12 mouse cellular contexts compared by ENCODE assay signal in genomic region chr16:33130731-33131130, GRCm38 (mm10). TPM values are rescaled to one million over a fixed set of nuclear protein-coding genes. Genes with fewer than 3 reads are reported as not detected.
A peak's percentile ranks its signal among the peaks of the same experiment; 100 is the strongest.
DNase-seq lines count a peak whose midpoint lies in the region; ATAC-seq lines count a peak whose summit lies in the region.
"Had no signal": no experiment of that assay in that cellular context is flagged by ENCODE, and none has a peak within 500 bp of the region (broad histone marks: within the 10 kb centered on the region; RNA-seq: fewer than 3 reads in every experiment).

No protein-coding gene starts in this region.

- H3K9ac ChIP-seq in forebrain, embryonic 14.5 days (ENCODE audit: low read length), result no peak overlapping the region
- no peak overlapping the region for H3K9ac ChIP-seq in forebrain, embryonic 12.5 days
- H3K9ac ChIP-seq: lung, embryonic 15.5 days; neural tube, embryonic 13.5 days had no signal

- no peak overlapping the region for H3K27ac ChIP-seq in forebrain, embryonic 14.5 days (ENCODE audit: low read depth, low read length)
- H3K27ac ChIP-seq in forebrain, embryonic 12.5 days, result no peak overlapping the region
- peak overlapping the region; percentile 63 for H3K27ac ChIP-seq in brown adipose tissue, adult 24 weeks (replicated peaks; ENCODE audit: low read depth, low read length)
- H3K27ac ChIP-seq: lung, embryonic 15.5 days; neural tube, embryonic 13.5 days had no signal

- no peak overlapping the region for H3K4me3 ChIP-seq in forebrain, embryonic 14.5 days (ENCODE audit: low read depth, low read length)
- H3K4me3 ChIP-seq in forebrain, embryonic 12.5 days (replicated peaks), result no peak overlapping the region
- no peak overlapping the region for H3K4me3 ChIP-seq in brown adipose tissue, adult 24 weeks (ENCODE audit: insufficient read depth, low read depth, low read length)
- H3K4me3 ChIP-seq: lung, embryonic 15.5 days; neural tube, embryonic 13.5 days had no signal

- no peaks in the 10 kb centered on the region for H3K9me3 ChIP-seq in forebrain, embryonic 14.5 days (replicated peaks; ENCODE audit: control insufficient read depth, low read length)
- H3K9me3 ChIP-seq in forebrain, embryonic 12.5 days, result no peaks in the 10 kb centered on the region
- H3K9me3 ChIP-seq: lung, embryonic 15.5 days; neural tube, embryonic 13.5 days had no signal

- no peak for ATAC-seq in forebrain, embryonic 14.5 days
- no peak for ATAC-seq in forebrain, embryonic 12.5 days (ENCODE audit: low FRiP score)
- ATAC-seq: activated CD4-positive, CD25-positive, alpha-beta regulatory T cell, adult 4 months had no signal

- H3K4me1 ChIP-seq in forebrain, embryonic 14.5 days (ENCODE audit: control insufficient read depth, insufficient read depth, low read length), result no peaks in the 10 kb centered on the region
- H3K4me1 ChIP-seq in forebrain, embryonic 12.5 days, result no peaks in the 10 kb centered on the region
- H3K4me1 ChIP-seq in brown adipose tissue, adult 24 weeks (ENCODE audit: control insufficient read depth, insufficient read depth, insufficient read length, low read length), result peaks cover 5% of the 10 kb centered on the region; the same call in 1 of the 2 replicates

- DNase-seq in forebrain, embryonic 14.5 days (ENCODE audit: low spot score), result peak; percentile 48
- peak; percentile 61 for DNase-seq in 3T3-L1 (ENCODE audit: low read depth, low spot score)
- DNase-seq in heart, postnatal 25 days (ENCODE audit: low spot score), result peak; percentile 20
- DNase-seq in frontal cortex, postnatal 25 days (ENCODE audit: low spot score in 2 of 2), result no peak
- no peak for DNase-seq in B cell, adult 2 months
- DNase-seq in left cerebral cortex, adult 18-20 months (ENCODE audit: low spot score in 2 of 2), result no peak
- DNase-seq: layer of hippocampus, postnatal 36 days had no signal

- no peak overlapping the region for H3K4me2 ChIP-seq in forebrain, embryonic 14.5 days (ENCODE audit: low read length)
- H3K4me2 ChIP-seq in forebrain, embryonic 12.5 days, result no peak overlapping the region
- H3K4me2 ChIP-seq: lung, embryonic 15.5 days; neural tube, embryonic 13.5 days had no signal

- 38% methylated on average over 4 of the region's 4 CpGs for WGBS in forebrain, embryonic 14.5 days
- 75% methylated on average over 4 of the region's 4 CpGs for WGBS in forebrain, embryonic 12.5 days

- intact Hi-C loops in heart, postnatal 25 days (cut with DNase I), result no loop called here

- H3K27me3 ChIP-seq in forebrain, embryonic 14.5 days (replicated peaks; ENCODE audit: control insufficient read depth, insufficient read depth, low read length), result no peaks in the 10 kb centered on the region
- H3K27me3 ChIP-seq in forebrain, embryonic 12.5 days, result no peaks in the 10 kb centered on the region
- H3K27me3 ChIP-seq: lung, embryonic 15.5 days; neural tube, embryonic 13.5 days had no signal

- 0 out of 2 replicates have a peak, but pooled peaks cover 3% of the 10 kb centered on the region for H3K36me3 ChIP-seq in forebrain, embryonic 14.5 days (ENCODE audit: control insufficient read depth, insufficient read depth, low read length)
- H3K36me3 ChIP-seq in forebrain, embryonic 12.5 days (replicated peaks), result 0 out of 2 replicates have a peak, but pooled peaks cover 3% of the 10 kb centered on the region
- H3K36me3 ChIP-seq: lung, embryonic 15.5 days; neural tube, embryonic 13.5 days had no signal

RNA-seq across cellular contexts. Expression of gene Osbpl11, which starts 54.1 kb away (rescaled TPM):
- 14.3 and 16.4 TPM in 2 replicates for polyA plus RNA-seq in forebrain, embryonic 14.5 days (2014; fragmentation: Nextera tagmentation; extraction: Ambion mirVana)
- 24.1 and 27.8 TPM in 2 replicates for polyA plus RNA-seq in forebrain, embryonic 12.5 days (2016; fragmentation: Nextera tagmentation; extraction: Ambion mirVana)
- polyA plus RNA-seq in brown adipose tissue, adult 24 weeks (2012; ENCODE audit: insufficient read depth, insufficient read length, missing spikeins), result 23.3 and 24.1 TPM in 2 replicates
- 10 to 100 TPM; 18.3 to 20.4 TPM for total RNA-seq in heart, postnatal 25 days (2021)
- 10 to 100 TPM; 17.5 to 18.0 TPM for total RNA-seq in left cerebral cortex, adult 18-20 months (2021)

Comparison
In these comparisons a context has a peak if more than half of its experiments do, and no peak if none do; other contexts are left out.
1. DNase-seq: peak in forebrain, embryonic 14.5 days (single experiment), 3T3-L1 (single experiment) and heart, postnatal 25 days (single experiment); none in frontal cortex, postnatal 25 days (0 of 2), B cell, adult 2 months (0 of 2) and left cerebral cortex, adult 18-20 months (0 of 2).